Mouse (Mus musculus) kidney, adult 2 months (tissue): ENCODE measurements around the gene Col6a2.

Experiments
- CTCF ChIP-seq: fragments of 200-500 bp; conservative IDR thresholded peaks from 2 replicates; pipeline ENCODE4 v1.5.1; 2011; ENCODE audit warnings: low read depth, mild to moderate bottlenecking, control low read depth, low read length, moderate library complexity, mixed read lengths; ENCODE audit not compliant: insufficient read depth, insufficient read length
- POLR2A ChIP-seq: fragments of 200-500 bp; IDR thresholded peaks from one replicate; pipeline ENCODE4 v1.6.1; 2011; ENCODE audit warnings: low read depth, low read length, control low read depth

DNA sequence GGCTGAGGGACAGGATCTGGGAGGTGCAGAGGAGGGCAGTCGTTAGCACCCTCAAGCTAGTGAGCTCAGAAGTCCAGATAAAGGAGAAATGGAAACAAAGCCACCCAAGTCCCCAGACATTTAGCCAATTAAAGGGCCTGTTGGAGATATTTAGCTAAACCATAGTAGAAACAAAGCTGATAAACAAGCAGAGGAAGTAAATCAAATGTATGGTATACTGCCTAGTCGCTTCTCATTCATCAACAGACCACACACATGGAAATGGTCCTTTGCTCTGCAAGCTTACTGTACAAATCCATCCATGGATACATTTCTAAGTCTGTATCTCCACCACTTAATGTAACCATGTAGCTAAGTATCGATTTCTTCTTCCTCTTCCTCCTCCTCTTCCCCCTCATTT is 24.0 kb upstream of the Col6a2 start:
- no peak for TF ChIP-seq POLR2A
- TF ChIP-seq CTCF: no peak
